Mouse (Mus musculus) liver, embryonic 11.5 days (tissue): ENCODE results near the gene Qk. TPM values are rescaled to one million over a fixed set of nuclear protein-coding genes. Genes with fewer than 3 reads are reported as not detected.

Experiments used
- ATAC-seq: fragments of 200-750 bp; cut with Nextera tagmentation; replicated peaks from 2 replicates; pipeline ENCODE4 v1.8.0; 2017; ENCODE audit warnings: moderate number of reproducible peaks, mild to moderate bottlenecking, moderate TSS enrichment, moderate library complexity; ENCODE audit not compliant: low FRiP score
- DNase-seq: peaks from one replicate; pipeline ENCODE4 v3.0.0-alpha.2; 2017; ENCODE audit warnings: low spot score
- H3K27ac ChIP-seq: fragments of 300-500 bp; sonication (generic); 2 replicates; pipeline ENCODE4 v1.5.1; 2014; ENCODE audit warnings: mild to moderate bottlenecking, low read depth, low read length, control low read depth
- H3K27me3 ChIP-seq: fragments of 300-500 bp; sonication (generic); replicated peaks from 2 replicates; pipeline ENCODE4 v1.6.1; 2014; ENCODE audit warnings: low read length, mixed read lengths; ENCODE audit not compliant: control insufficient read depth, insufficient read depth
- H3K36me3 ChIP-seq: fragments of 300-500 bp; sonication (generic); 2 replicates; pipeline ENCODE4 v1.6.1; 2014; ENCODE audit warnings: mild to moderate bottlenecking, low read length, moderate library complexity, mixed read lengths; ENCODE audit not compliant: control insufficient read depth, insufficient read depth
- H3K4me1 ChIP-seq: fragments of 300-500 bp; sonication (generic); replicated peaks from 2 replicates; pipeline ENCODE4 v1.6.1; 2014; ENCODE audit warnings: low read length, mixed read lengths; ENCODE audit not compliant: control insufficient read depth, insufficient read depth
- H3K4me2 ChIP-seq: fragments of 300-500 bp; sonication (generic); 2 replicates; pipeline ENCODE4 v1.6.1; 2014; ENCODE audit warnings: mild to moderate bottlenecking, control low read depth, moderate library complexity
- H3K4me3 ChIP-seq: fragments of 300-500 bp; sonication (generic); 2 replicates; pipeline ENCODE4 v1.5.1; 2014; ENCODE audit warnings: low read depth, low read length, control low read depth
- H3K9ac ChIP-seq: fragments of 300-500 bp; sonication (generic); 2 replicates; pipeline ENCODE4 v1.6.1; 2014; ENCODE audit warnings: low read depth, low read length, control low read depth
- H3K9me3 ChIP-seq: fragments of 300-500 bp; sonication (generic); 2 replicates; pipeline ENCODE4 v1.6.1; 2016; ENCODE audit warnings: low read length, inconsistent platforms, mixed read lengths; ENCODE audit not compliant: control insufficient read depth
- WGBS: fragments of 180-500 bp; shearing (Covaris S2); extraction: QIAGEN DNeasy Blood & Tissue Kit; methylation state at CpG from one replicate; pipeline ENCODE4 v1.1.7; 2014; 5-methylcytosine and 5-hydroxymethylcytosine counted together
- polyA plus RNA-seq: library from polyadenylated mRNA; unstranded; fragments of >200 nt; fragmentation: Nextera tagmentation; extraction: Ambion mirVana; gene quantifications from 2 replicates; pipeline ENCODE4 v1.2.1, GENCODE M21; 2014

Qk gene
- 18.2 and 20.3 TPM in 2 replicates for polyA plus RNA-seq

DNA sequence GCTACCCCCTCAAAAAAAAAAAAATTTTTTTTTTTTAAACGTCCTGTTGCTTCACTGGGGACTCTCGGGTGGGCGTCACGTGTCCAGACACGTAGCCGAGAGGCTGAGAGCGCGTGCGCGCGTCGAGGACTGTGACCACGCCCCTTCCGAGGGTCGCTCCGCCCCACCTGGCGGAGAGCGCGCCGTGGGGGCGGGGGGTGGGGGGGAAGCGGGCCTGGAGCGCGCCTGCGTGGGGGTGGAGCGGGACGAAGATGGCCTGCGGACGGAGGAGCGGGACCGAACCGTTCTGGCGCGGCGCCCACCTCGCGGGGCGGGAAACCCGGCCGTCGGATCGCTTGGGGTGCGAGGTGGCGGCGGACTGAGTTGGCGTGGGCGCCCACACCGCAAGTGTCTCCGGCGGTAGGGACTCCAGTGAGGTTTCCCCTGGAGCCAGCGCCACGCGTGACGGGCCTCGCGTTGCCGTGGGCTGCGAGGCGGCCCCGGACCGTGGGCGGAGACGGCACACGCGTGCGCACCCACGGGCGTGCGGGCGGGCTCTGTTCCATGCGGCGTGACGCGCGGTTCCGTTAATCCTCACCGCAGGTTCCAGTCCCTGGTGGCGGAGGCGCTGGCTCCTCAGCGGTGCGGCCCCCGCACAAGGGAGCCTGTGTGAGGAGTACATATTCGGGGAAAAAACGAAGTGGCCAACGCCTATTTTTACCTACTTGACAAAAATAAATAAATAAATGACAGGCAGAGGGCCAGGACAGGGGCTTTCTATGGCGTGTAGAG, at the start of gene Qk:
Gene Qk (minus strand): TSS at position 170 of the 771 bp plus-strand sequence.
- H3K27ac ChIP-seq = peak within 1 kb of the TSS; percentile 97
- DNase-seq = peak; percentile 90
- peak within 1 kb of the TSS; percentile 92 for H3K4me3 ChIP-seq
- no peaks in the 10 kb centered on the region for H3K27me3 ChIP-seq
- under 1% methylated on average over 86 of the region's 86 CpGs for WGBS
- H3K9ac ChIP-seq = peak within 1 kb of the TSS; percentile 96
- peaks cover 7% of the 10 kb centered on the region; the same call in 1 of the 2 replicates for H3K4me1 ChIP-seq
- peak within 1 kb of the TSS; percentile 80 for H3K4me2 ChIP-seq
- no peaks in the 10 kb centered on the region for H3K36me3 ChIP-seq
- peak; percentile 73 for ATAC-seq
- H3K9me3 ChIP-seq = no peaks in the 10 kb centered on the region

DNA sequence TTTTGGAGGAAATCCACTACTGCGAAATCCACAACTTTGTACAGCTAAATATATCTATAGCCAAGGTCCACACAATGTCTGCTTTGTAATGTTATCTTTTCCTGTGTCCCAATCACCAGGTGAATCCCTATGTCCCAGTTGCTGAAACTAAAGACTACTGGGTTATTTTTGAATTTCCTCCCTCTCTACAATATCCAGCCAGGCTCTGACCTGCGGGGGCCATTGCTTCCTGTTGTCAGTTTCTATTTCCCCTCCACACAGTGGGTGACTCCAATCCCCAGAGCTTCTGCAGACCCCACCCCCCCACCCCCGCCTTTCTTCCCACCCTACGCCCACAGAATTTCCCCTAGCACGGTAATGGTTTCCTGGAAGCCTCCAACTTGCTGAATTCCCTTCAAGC, 47.4 kb upstream of the Qk start:
- Histone ChIP-seq H3K36me3 (no peaks in the 10 kb centered on the region), H3K27ac (no peak overlapping the region), H3K4me1 (peaks cover 6% of the 10 kb centered on the region; the same call in 1 of the 2 replicates), H3K4me3 (no peak overlapping the region), H3K9me3 (no peaks in the 10 kb centered on the region), H3K27me3 (no peaks in the 10 kb centered on the region), H3K4me2 (no peak overlapping the region), H3K9ac (no peak overlapping the region)
- ATAC-seq (no peak), DNase-seq (no peak)
- WGBS = 41% methylated on average over 5 of the region's 5 CpGs

DNA sequence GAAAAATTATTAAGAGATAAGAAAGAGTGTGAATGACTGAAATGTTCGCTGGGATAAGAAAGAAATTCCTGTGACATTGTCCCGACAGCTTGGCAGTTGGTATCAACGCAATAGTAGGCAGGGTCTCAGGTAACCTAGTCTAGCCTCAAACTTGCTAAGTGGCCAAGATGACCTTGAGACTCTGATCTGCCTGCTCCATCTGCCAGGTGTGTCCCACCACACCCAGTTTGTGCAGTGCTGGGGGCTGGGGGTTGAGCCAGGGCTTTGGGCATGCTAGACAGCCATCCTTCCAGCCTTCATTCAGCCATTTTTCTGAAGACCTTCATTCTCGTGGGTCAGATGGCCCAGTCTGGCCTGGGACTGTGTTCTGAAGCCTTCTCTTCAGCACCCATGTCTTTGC, 46.9 kb upstream of the Qk start:
- Histone ChIP-seq H3K9me3 (no peaks in the 10 kb centered on the region), H3K27me3 (no peaks in the 10 kb centered on the region), H3K36me3 (no peaks in the 10 kb centered on the region), H3K4me3 (no peak overlapping the region), H3K4me1 (0 out of 2 replicates have a peak, but pooled peaks cover 2% of the 10 kb centered on the region), H3K27ac (no peak overlapping the region), H3K9ac (no peak overlapping the region), H3K4me2 (no peak overlapping the region)
- no peak for DNase-seq
- no peak for ATAC-seq
- 71% methylated on average over 4 of the region's 4 CpGs for WGBS

DNA sequence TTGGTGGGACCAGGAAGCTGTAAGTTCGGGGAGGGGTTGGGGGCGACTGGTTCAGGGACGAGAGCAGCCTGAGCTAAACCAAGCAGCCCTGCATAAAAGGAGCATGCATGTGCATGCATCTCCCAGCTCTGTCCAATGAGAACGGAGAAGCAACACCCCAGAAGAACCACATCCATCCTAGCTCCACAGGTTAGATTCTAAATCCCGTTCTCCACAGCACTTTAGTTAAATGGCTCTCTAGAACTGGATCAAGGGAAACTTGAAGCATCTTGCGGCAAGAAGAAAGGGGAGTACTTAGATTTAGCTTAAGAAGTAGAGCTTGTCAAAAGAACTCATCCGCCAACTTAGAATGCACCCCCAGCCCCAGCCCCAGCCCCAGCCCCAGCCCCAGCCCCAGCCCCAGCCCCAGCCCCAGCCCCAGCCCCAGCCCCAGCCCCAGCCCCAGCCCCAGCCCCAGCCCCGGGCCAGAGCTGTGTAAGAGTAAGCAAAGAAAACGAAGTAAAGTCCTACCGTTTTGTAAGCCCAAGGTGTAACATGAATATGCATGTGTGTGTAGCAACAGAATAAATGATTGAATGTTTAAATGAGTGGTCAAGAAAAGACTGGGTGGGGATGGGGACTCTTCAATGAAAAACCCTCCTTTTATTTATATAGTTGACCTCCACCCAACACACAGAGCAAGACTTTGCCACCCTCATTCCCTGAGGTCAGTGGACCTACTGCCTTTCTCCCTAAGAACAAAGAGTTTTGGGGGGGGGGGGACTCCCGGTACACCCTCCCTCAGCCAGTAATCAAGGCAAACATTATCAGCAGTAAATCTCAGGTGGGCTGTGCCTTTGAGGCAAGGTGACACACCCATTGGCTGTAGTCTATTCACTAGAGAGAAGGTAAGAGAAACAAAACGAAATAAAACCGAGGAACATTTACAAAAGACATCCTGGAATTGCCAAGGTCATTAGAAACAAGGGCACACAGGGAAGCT, 46.1 kb upstream of the Qk start:
- Histone ChIP-seq H3K4me3 (no peak overlapping the region), H3K9me3 (no peaks in the 10 kb centered on the region), H3K9ac (no peak overlapping the region), H3K27ac (no peak overlapping the region), H3K4me2 (no peak overlapping the region), H3K27me3 (no peaks in the 10 kb centered on the region), H3K4me1 (0 out of 2 replicates have a peak, but pooled peaks cover 2% of the 10 kb centered on the region), H3K36me3 (no peaks in the 10 kb centered on the region)
- WGBS = 71% methylated on average over 13 of the region's 13 CpGs
- no peak for ATAC-seq
- no peak for DNase-seq

DNA sequence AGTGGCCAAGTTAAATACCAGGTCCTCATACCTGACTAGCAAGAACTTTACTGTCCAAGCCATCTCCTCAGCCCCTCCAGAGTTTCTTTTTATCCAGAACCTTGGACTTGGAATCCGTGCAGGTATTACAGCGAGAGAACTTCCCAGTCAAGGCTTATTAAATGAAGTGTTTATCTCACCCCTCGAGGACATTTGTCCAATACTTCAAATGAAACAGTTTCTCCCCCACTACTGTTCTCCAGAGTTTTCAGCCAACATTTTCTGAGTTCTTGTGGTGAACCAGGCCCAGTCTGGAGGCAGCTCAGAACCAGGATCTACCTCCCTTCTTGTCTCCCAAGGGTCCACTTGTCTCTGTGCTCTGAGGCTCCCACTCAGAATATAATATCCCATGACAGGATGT, 43.5 kb upstream of the Qk start:
- WGBS = 73% methylated on average over 3 of the region's 3 CpGs
- Histone ChIP-seq H3K4me1 (peaks cover 8% of the 10 kb centered on the region), H3K9me3 (no peaks in the 10 kb centered on the region), H3K4me2 (no peak overlapping the region), H3K4me3 (no peak overlapping the region), H3K27ac (no peak overlapping the region), H3K27me3 (no peaks in the 10 kb centered on the region), H3K36me3 (no peaks in the 10 kb centered on the region), H3K9ac (no peak overlapping the region)
- DNase-seq = no peak
- ATAC-seq = no peak

DNA sequence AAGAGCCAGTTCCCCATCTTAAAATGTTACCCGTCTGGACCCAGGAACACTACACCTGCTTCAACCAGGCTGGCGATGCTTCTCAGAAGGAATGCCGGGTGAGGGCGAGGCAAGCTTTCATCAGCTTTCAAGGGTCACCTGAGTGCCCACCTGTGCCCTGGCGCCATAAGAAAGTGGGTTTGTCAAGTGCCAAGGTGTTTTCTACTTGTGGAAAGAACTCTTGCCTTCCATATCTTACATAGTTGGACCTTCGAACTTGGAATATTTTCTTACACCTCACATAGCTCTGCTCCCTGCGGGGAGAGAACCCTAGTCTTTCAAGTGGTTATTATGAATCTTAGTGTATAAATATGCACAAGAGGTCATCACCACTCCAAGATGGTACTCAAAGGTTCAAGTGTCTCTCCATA, 42.2 kb upstream of the Qk start:
- peaks cover 5% of the 10 kb centered on the region for H3K4me1 ChIP-seq
- H3K27ac ChIP-seq = no peak overlapping the region
- H3K27me3 ChIP-seq = no peaks in the 10 kb centered on the region
- 90% methylated on average over 7 of the region's 7 CpGs for WGBS
- no peak overlapping the region for H3K9ac ChIP-seq
- DNase-seq = no peak
- no peaks in the 10 kb centered on the region for H3K9me3 ChIP-seq
- no peaks in the 10 kb centered on the region for H3K36me3 ChIP-seq
- no peak overlapping the region for H3K4me3 ChIP-seq
- no peak overlapping the region for H3K4me2 ChIP-seq
- ATAC-seq = no peak

DNA sequence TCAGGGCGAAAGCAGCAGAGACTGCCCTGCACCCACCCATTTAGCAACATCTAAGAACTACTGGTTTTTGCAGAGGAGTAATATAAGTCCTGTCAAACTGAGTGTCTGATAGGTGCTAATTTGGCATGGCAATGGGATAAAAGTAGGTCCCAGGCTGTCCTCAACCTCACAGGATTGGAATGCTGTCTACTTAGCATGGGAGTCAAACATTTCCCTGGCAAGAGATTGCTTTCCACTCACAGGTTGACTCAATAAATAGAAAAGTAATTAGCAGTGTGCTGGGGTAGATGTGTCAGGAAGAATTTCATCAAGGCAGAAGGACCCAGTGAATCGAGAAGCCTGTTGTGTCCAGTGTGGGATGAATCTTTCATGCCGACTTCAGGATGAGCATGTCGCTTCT, 41.1 kb upstream of the Qk start:
- no peak overlapping the region for H3K4me3 ChIP-seq
- DNase-seq = no peak
- WGBS = 78% methylated on average over 4 of the region's 4 CpGs
- no peak overlapping the region for H3K4me2 ChIP-seq
- H3K9ac ChIP-seq = no peak overlapping the region
- H3K27me3 ChIP-seq = no peaks in the 10 kb centered on the region
- no peak overlapping the region for H3K27ac ChIP-seq
- H3K36me3 ChIP-seq = no peaks in the 10 kb centered on the region
- H3K9me3 ChIP-seq = no peaks in the 10 kb centered on the region
- no peak for ATAC-seq
- H3K4me1 ChIP-seq = peaks cover 5% of the 10 kb centered on the region

DNA sequence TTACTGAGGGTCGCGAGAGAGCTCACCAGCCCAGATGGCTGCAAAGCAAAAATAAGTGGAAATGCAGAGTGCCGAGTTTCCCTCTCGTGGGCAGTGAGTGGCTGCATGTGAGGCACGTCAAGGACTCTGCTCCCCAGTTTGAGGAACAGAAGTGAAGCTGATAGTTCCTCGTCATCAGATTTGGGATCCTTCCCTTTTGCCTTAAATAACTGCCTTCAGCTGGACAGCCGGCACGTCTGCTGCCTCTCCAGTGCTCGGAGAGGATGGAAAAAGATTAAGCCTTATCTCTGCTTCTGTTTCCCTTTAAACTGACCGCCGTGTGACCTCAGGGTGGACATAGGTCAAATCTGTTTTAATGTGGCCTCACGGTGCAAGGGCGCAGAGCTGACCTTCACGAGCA, 39.8 kb upstream of the Qk start:
- 18% methylated on average over 14 of the region's 14 CpGs for WGBS
- Histone ChIP-seq H3K4me1 (peaks cover 5% of the 10 kb centered on the region), H3K4me3 (no peak overlapping the region), H3K27me3 (no peaks in the 10 kb centered on the region), H3K27ac (no peak overlapping the region), H3K4me2 (peak overlapping the region; percentile 16; the same call in 1 of the 2 replicates), H3K36me3 (no peaks in the 10 kb centered on the region), H3K9ac (no peak overlapping the region), H3K9me3 (no peaks in the 10 kb centered on the region)
- DNase-seq (no peak), ATAC-seq (peak; percentile 58; the same call in 1 of the 2 replicates)
